Mouse (Mus musculus): ENCODE results near the gene Vps51.

- no peak for TF ChIP-seq TAL1 (IDR thresholded peaks at IDR 0.05; ENCODE audit: low read length)
- TF ChIP-seq GATA1 (IDR thresholded peaks at IDR 0.05; ENCODE audit: low read length) = no peak
These were observed 13.9 kb downstream of the Vps51 start for GRCm38 (mm10) chr19:6063081-6063480.

Measured in erythroblast, embryonic 14.5 days (primary cell).